In genomic region chr5:36726387-36726801, GRCm38 (mm10) we compare ENCODE assay signal across 9 mouse cellular contexts. TPM values are rescaled to one million over a fixed set of nuclear protein-coding genes. Genes with fewer than 3 reads are reported as not detected.
DNase-seq lines count a peak whose midpoint lies in the region; ATAC-seq and TF ChIP-seq lines count a peak whose summit lies in the region.
"Had no signal": no experiment of that assay in that cellular context is flagged by ENCODE, and none has a peak within 500 bp of the region (broad histone marks: within the 10 kb centered on the region; RNA-seq: fewer than 3 reads in every experiment).

No protein-coding gene starts in this region.

- no peaks in the 10 kb centered on the region for H3K9me3 ChIP-seq in heart, postnatal 0 days (replicated peaks; ENCODE audit: control insufficient read depth, low read length)
- no peaks in the 10 kb centered on the region for H3K9me3 ChIP-seq in liver, embryonic 12.5 days (replicated peaks)
- no peaks in the 10 kb centered on the region for H3K9me3 ChIP-seq in neural tube, embryonic 15.5 days (replicated peaks)
- H3K9me3 ChIP-seq: embryonic facial prominence, embryonic 13.5 days had no signal

- no peak for DNase-seq in lung, adult 2 months
- no peak for DNase-seq in lung, postnatal 10 days
- DNase-seq in heart, postnatal 0 days (ENCODE audit: low spot score) = no peak
- DNase-seq in yolk sac, embryonic 10.5 days (ENCODE audit: low spot score) = peak; percentile 74
- DNase-seq in embryo, embryonic 10.5 days (ENCODE audit: low spot score) = no peak

- 40% methylated on average over 9 of the region's 9 CpGs for WGBS in lung, adult 2 months
- WGBS in heart, postnatal 0 days = 33% methylated on average over 9 of the region's 9 CpGs
- WGBS in liver, embryonic 12.5 days (ENCODE audit: insufficient replicate concordance) = 63% methylated on average over 9 of the region's 9 CpGs
- 82% methylated on average over 9 of the region's 9 CpGs for WGBS in neural tube, embryonic 15.5 days

- no peak overlapping the region; the same call in 1 of the 2 replicates for H3K9ac ChIP-seq in heart, postnatal 0 days (replicated peaks; ENCODE audit: low read depth, low read length)
- H3K9ac ChIP-seq in liver, embryonic 12.5 days = 0 out of 2 replicates have a peak overlapping the region, but pooled peaks have one; percentile 19
- no peak overlapping the region for H3K9ac ChIP-seq in neural tube, embryonic 15.5 days (replicated peaks)
- H3K9ac ChIP-seq: embryonic facial prominence, embryonic 13.5 days had no signal

- H3K4me3 ChIP-seq in lung, adult 2 months (replicated peaks; ENCODE audit: extremely low read depth, low read depth, low read length) = peak overlapping the region; percentile 46
- H3K4me3 ChIP-seq in heart, postnatal 0 days (ENCODE audit: low read depth, low read length) = no peak overlapping the region
- H3K4me3 ChIP-seq in liver, embryonic 12.5 days = no peak overlapping the region
- H3K4me3 ChIP-seq in neural tube, embryonic 15.5 days (replicated peaks) = no peak overlapping the region
- H3K4me3 ChIP-seq: embryonic facial prominence, embryonic 13.5 days had no signal

- H3K27ac ChIP-seq in heart, postnatal 0 days (ENCODE audit: low read depth) = 0 out of 2 replicates have a peak overlapping the region, but pooled peaks have one; percentile 13
- peak overlapping the region; percentile 73 for H3K27ac ChIP-seq in liver, embryonic 12.5 days
- no peak overlapping the region for H3K27ac ChIP-seq in neural tube, embryonic 15.5 days (replicated peaks)
- H3K27ac ChIP-seq: embryonic facial prominence, embryonic 13.5 days had no signal

- H3K4me2 ChIP-seq in heart, postnatal 0 days (ENCODE audit: low read depth, low read length) = peak overlapping the region; percentile 45
- H3K4me2 ChIP-seq in liver, embryonic 12.5 days = peak overlapping the region; percentile 31
- no peak overlapping the region for H3K4me2 ChIP-seq in neural tube, embryonic 15.5 days
- H3K4me2 ChIP-seq: embryonic facial prominence, embryonic 13.5 days had no signal

- ATAC-seq in heart, postnatal 0 days (ENCODE audit: insufficient read depth, low read depth) = no peak
- no peak for ATAC-seq in liver, embryonic 12.5 days
- ATAC-seq in neural tube, embryonic 15.5 days (ENCODE audit: low FRiP score) = no peak
- ATAC-seq: midbrain, embryonic 16.5 days had no signal

- H3K36me3 ChIP-seq in heart, postnatal 0 days (replicated peaks; ENCODE audit: control insufficient read depth, insufficient read depth, low read length) = no peaks in the 10 kb centered on the region
- H3K36me3 ChIP-seq in liver, embryonic 12.5 days = no peaks in the 10 kb centered on the region
- no peaks in the 10 kb centered on the region for H3K36me3 ChIP-seq in neural tube, embryonic 15.5 days
- H3K36me3 ChIP-seq: embryonic facial prominence, embryonic 13.5 days had no signal

- no peak for TF ChIP-seq EP300 in heart, postnatal 0 days (IDR thresholded peaks at IDR 0.05; ENCODE audit: low read depth)

- H3K4me1 ChIP-seq in lung, adult 2 months (ENCODE audit: control insufficient read depth, insufficient read depth, low read length) = peaks cover 7% of the 10 kb centered on the region; the same call in 1 of the 2 replicates
- no peaks in the 10 kb centered on the region for H3K4me1 ChIP-seq in heart, postnatal 0 days (ENCODE audit: control insufficient read depth, insufficient read depth)
- peaks cover 76% of the 10 kb centered on the region for H3K4me1 ChIP-seq in liver, embryonic 12.5 days
- H3K4me1 ChIP-seq in neural tube, embryonic 15.5 days = no peaks in the 10 kb centered on the region
- H3K4me1 ChIP-seq: embryonic facial prominence, embryonic 13.5 days had no signal

- no peaks in the 10 kb centered on the region for H3K27me3 ChIP-seq in heart, postnatal 0 days (ENCODE audit: control insufficient read depth, insufficient read depth, low read length)
- peaks cover 28% of the 10 kb centered on the region for H3K27me3 ChIP-seq in liver, embryonic 12.5 days (replicated peaks)
- no peaks in the 10 kb centered on the region for H3K27me3 ChIP-seq in neural tube, embryonic 15.5 days (replicated peaks)
- H3K27me3 ChIP-seq: embryonic facial prominence, embryonic 13.5 days had no signal

- TF ChIP-seq CTCF in lung, adult 2 months (IDR thresholded peaks at IDR 0.05; ENCODE audit: insufficient read depth, low read length) = no peak
- TF ChIP-seq CTCF in heart, postnatal 0 days (IDR thresholded peaks at IDR 0.05; ENCODE audit: low read depth) = no peak

- TF ChIP-seq POLR2A in lung, adult 2 months (IDR thresholded peaks at IDR 0.05; ENCODE audit: borderline replicate concordance, extremely low read depth, low read depth, low read length) = no peak

RNA-seq across cellular contexts. Expression of gene Bloc1s4, which starts 22.1 kb away (rescaled TPM):
- 25.7 and 33.4 TPM in 2 replicates for polyA plus RNA-seq in lung, adult 2 months (2012; rRNA removed)
- total RNA-seq in heart, postnatal 0 days (2014; rRNA removed; ENCODE audit: low replicate concordance) = 7.5 and 14.8 TPM in 2 replicates
- polyA plus RNA-seq in heart, postnatal 0 days (2015; fragmentation: Nextera tagmentation; extraction: Ambion mirVana) = 18.4 and 18.5 TPM in 2 replicates
- 23.7 and 26.8 TPM in 2 replicates for polyA plus RNA-seq in liver, embryonic 12.5 days (2016; fragmentation: Nextera tagmentation; extraction: Ambion mirVana)
- 26.3 and 30.0 TPM in 2 replicates for polyA plus RNA-seq in neural tube, embryonic 15.5 days (2015; fragmentation: Nextera tagmentation; extraction: Ambion mirVana)

RNA-seq across cellular contexts. Expression of gene D5Ertd579e, which starts 30.6 kb away (rescaled TPM):
- 14.4 and 23.3 TPM in 2 replicates for polyA plus RNA-seq in lung, adult 2 months (2012; rRNA removed)
- 52.6 and 81.9 TPM in 2 replicates for total RNA-seq in heart, postnatal 0 days (2014; rRNA removed; ENCODE audit: low replicate concordance)
- 21.8 and 28.5 TPM in 2 replicates for polyA plus RNA-seq in heart, postnatal 0 days (2015; fragmentation: Nextera tagmentation; extraction: Ambion mirVana)
- polyA plus RNA-seq in liver, embryonic 12.5 days (2016; fragmentation: Nextera tagmentation; extraction: Ambion mirVana) = 28.2 and 28.5 TPM in 2 replicates
- polyA plus RNA-seq in neural tube, embryonic 15.5 days (2015; fragmentation: Nextera tagmentation; extraction: Ambion mirVana) = 26.6 and 29.1 TPM in 2 replicates
